Mouse (Mus musculus) c-Kit-negative CD71-positive TER-119-positive erythroid progenitor cells, embryonic 14.5 days (primary cell): ENCODE data around the gene Smap2.
"Not testable (repeated sequence)": the region's sequence is repeated elsewhere in the genome, so short reads cannot be mapped to it uniquely, and the experiment has no call there.

Experiments used
- DNase-seq: peaks from one replicate; pipeline ENCODE4 v3.0.0-alpha.2; 2013; ENCODE audit warnings: low read depth, low spot score

Gene Smap2

DNA sequence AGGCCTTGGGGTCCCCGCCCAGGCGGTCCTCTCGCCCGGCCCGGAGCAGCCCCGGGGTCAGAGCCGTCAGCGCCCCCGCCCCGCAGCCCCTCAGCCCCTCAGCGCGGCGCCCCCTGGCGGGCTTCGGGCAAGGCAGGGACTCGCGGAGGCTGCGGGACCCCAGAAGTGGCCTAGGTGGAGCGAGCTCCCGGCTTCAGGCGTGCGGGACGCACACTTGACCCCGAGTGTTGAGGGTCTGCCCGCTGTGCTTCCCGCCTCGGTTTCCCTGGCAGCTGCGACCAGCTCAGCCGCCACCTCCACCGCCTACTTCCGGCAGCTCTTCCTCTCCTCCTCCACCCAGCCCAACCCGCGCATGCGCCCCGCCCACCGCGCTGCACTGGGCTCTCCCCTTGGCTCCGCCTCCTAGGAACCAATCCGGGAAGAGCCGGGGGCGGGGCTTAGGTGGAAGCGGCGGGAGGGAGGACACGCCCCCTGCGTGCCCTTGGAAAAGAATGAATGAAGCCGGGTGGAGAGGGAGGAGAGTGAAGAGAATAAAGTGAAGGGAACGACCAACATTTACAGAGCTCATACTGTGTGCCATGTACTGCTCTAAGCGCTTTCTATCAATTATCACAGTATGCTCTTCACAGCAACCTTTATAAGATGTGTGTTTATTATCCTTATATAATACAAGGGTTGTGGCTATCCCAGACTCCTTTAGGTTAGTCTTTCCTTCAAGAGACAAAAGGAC lies at the start of gene Smap2:
Smap2 (minus strand) TSS at position 320 of the 730 bp plus-strand sequence.
- DNase-seq = peak; percentile 99

DNA sequence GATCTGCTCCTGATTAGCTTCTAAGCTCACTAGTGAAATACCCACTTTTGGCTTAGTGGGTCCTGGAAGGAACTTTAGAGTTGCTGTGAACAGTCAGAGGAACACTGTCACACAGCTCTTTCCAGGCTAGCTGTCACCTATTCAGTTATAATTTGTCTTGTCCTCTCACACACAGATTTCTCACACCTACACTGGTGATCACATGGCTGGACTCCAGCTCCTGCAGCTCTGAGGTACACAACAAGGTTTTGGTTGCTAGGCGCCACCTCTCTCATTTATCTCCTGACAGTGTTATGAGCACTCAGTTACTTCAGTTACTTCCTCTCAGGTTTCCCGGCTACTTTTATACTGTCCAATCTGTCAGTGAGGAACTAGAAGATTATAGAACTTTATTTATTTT lies 48.3 kb upstream of the Smap2 start:
- DNase-seq = no peak

- not testable (repeated sequence) for DNase-seq
These were observed 42.2 kb upstream of the Smap2 start for GRCm38 (mm10) chr4:121059218-121059617.

DNA sequence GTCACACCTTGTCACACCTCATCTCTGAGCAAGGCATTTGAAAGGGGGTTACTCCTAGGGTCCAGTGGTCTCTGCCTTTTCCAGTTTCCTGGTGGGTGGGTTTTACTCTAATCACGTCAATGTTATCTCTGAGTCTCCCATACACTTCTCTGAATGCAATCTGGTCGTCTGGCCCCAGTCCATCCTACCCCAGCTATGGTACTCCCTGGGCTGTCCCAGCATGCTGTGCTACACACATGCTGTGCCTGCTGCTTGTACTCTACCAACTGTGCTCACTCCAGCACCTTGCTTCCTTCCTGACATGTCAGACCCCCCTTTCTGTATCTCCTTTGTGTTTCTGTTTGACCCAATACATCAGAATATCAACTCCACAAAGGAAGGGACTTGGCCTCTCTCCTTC lies 40.0 kb upstream of the Smap2 start:
- DNase-seq = no peak

GRCm38 (mm10) chr4:121056342-121056741 lies 39.3 kb upstream of the Smap2 start:
- no peak for DNase-seq

- DNase-seq = no peak
These were observed 35.6 kb upstream of the Smap2 start for GRCm38 (mm10) chr4:121052454-121053323.

- DNase-seq = no peak
These were observed 34.8 kb upstream of the Smap2 start for GRCm38 (mm10) chr4:121051863-121052262.

DNA sequence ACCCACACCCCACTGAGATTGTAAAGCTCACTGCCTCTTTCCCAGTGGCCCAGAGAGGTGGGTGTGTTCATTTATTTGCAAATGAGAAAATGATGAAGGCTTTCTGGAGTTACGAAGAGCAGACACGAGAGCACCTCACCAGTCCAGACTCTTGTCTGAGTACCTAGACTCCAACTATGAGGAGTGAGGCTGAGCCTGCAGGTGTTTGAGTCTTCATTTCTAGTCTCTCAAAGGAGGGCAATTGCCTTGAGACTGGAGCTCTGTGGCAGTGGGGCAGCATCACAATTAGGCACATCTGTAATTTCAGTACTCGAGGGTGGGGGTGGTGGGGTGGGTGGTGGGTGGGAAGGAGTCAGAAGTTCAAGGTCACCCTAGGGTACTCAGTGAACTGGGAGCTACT lies 25.9 kb upstream of the Smap2 start:
- no peak for DNase-seq

GRCm38 (mm10) chr4:121042472-121042871 lies 25.4 kb upstream of the Smap2 start:
- DNase-seq = no peak

DNA sequence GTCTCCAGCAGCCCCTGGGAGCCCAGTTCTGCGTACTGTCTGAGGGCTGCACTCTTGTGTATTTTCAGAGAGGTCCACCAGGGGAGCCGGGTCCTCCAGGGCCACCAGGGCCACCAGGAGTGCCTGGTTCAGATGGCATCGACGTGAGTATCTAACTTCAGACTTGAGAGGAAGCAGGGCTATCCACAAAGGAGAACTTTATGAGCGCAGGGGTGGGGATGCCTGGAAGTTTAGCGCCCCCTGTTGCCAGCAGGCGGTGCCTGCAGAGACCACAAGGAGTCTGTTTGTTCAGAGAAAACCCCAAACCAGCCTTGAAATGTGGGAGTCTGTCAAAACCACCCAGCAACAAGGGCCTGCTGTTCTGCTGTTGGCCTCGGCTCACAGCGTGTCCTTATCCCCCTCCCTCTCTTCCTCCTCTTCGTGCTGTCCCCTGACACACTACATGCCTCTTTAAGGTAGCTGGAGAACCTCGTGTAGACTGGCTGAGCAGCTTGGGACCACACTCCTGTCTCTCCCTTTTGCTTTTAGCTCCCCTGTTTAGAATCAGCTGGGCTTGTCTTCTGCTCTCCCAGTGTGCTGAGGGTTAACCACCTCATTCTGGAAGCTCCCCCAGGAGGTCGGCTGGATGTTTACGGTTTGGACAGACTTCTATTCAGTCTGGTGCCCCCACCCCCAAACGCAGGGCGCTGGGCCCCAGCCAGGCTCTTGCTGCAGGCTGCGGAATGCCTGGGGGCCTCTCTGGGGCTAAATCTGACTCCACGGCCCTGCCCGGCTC lies 24.0 kb upstream of the Smap2 start:
- peak; percentile 11 for DNase-seq

- DNase-seq = no peak
These were observed 23.3 kb upstream of the Smap2 start for GRCm38 (mm10) chr4:121040323-121040722.

DNA sequence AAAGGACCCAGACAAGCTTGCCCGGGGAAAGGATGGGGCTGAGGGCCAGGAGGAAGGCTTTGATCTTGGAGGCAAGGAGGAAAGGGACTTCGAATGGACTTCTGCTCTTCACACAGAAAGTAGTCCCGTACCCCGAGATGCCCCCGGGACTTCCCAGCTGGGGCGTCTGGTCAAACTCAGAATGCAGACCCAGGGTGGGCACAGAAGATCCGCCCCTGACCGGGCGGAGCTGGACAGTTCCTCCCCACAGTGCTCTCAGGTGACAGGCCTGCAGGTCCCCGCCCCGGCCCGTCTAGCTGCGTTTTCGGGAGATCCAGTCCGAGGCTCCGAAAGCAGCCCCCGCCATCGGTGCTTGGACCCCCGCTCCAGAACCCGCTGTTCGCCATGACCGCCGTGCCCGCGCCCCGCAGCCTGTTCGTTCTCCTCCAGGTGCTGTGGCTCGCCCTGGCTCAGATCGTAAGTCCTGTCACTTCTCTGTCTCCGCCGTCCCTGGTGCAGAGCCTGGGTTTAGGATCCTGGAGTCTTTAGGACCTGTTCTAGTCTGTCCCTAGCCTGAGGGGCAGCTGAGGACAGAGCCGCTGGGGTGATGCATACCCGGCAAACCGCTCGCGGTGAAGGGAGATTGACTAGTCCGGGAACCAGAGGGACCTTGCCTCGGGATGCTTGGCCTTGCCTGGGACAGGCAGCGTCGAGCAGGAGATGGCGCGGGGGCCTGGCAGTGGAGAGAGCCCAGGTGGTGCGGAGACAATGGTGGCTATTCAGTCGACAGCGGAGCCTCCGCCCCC lies 22.5 kb upstream of the Smap2 start, which contains the start of gene Col9a2:
Col9a2 (plus strand) TSS at position 55 of the 785 bp plus-strand sequence.
- no peak for DNase-seq

DNA sequence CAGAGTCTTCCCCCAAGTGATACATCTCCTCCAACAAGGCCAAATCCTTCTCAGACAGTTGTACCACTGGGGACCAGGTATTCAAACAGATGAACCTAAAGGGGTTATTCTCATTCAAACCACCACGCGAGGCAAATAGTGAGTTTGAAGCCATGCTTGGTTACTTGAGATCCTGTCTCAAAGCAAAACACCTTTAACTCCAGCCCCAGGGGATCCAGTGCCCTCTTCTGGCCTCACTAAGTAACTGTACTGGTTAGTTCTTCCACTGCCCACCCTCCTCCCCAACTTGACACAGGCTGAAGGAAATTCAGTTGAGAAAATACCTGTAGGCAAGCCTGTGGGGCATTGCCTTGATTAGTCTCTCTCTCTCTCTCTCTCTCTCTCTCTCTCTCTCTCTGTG lies 16.0 kb upstream of the Smap2 start:
- DNase-seq = no peak

DNA sequence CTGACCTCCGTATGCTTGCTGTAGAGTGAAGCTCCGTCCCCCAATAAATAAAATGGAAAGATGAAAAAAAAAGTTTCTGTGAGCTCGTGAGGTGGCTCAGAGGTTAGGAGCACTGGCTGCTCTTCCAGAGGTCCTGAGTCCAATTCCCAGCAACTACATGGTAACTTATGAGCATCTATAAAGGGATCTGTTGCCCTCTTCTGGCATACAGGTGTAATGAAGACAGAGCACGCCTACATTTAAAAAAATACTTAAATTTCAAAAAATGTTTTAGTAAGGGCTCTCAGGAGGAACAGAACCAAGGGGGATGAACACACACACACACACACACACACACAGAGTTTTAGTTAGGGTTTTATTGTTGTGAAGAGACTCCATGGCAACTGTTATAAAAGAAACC lies 14.4 kb upstream of the Smap2 start:
- DNase-seq = no peak

GRCm38 (mm10) chr4:121029632-121030031 lies 12.6 kb upstream of the Smap2 start:
- DNase-seq = no peak

GRCm38 (mm10) chr4:121028659-121029392 lies 11.8 kb upstream of the Smap2 start:
- peak; percentile 47 for DNase-seq

DNA sequence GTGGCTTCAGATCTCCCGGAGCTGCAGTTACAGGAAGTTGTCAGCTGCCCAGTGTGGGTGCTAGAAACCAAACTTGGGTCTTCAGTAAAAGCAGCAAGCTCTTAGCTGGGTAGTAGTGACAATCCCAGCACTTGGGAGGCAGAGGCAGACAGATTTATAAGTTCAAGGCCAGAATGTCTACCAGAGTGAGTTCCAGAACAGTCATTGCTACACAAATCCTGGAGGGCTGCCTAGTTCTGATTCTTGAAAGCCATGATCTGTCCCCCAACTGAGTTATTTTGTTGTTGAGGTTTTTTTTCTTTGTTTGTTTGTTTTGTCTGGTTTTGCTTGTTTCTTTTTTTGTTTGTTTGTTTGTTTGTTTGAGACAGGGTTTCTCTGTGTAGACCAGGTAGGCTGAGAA lies 11.1 kb upstream of the Smap2 start:
- DNase-seq = no peak

- no peak for DNase-seq
These were observed 8.6 kb upstream of the Smap2 start for GRCm38 (mm10) chr4:121025681-121026080.

DNA sequence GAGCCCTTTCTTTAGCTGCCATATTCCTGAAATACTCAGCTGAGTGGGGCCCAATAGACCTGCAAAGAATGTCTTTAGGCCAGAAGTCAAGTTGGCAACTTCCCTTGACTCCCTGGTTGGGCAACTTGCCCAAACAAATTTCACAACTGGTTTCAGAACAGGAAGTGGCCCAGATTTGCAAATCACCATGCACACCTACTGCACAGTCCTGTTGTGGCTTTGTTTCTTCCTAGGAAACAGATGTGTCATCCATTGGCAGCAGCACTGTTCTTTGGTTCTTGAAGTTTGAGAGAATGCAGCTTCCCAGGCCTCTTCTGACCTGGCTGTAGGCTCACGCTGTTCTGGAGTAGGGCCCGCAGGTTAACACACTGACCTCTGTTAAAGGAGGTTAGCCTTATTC lies 6.9 kb upstream of the Smap2 start:
- no peak for DNase-seq

- DNase-seq = no peak
These were observed 6.4 kb upstream of the Smap2 start for GRCm38 (mm10) chr4:121023464-121023863.

- DNase-seq = no peak
These were observed 4.9 kb upstream of the Smap2 start for GRCm38 (mm10) chr4:121021911-121022310.
